Mouse (Mus musculus): ENCODE measurements around the gene 4930442H23Rik.
"Not testable (repeated sequence)": the region's sequence is repeated elsewhere in the genome, so short reads cannot be mapped to it uniquely, and the experiment has no call there.

Gene 4930442H23Rik

GRCm38 (mm10) chr10:81183805-81184204, at the start of gene 4930442H23Rik:
Gene 4930442H23Rik (minus strand): TSS chr10:81183849.
- DNase-seq (ENCODE audit: low spot score): no peak

GRCm38 (mm10) chr10:81233226-81233585, 49.6 kb upstream of the 4930442H23Rik start:
- DNase-seq (ENCODE audit: low spot score): no peak

DNA sequence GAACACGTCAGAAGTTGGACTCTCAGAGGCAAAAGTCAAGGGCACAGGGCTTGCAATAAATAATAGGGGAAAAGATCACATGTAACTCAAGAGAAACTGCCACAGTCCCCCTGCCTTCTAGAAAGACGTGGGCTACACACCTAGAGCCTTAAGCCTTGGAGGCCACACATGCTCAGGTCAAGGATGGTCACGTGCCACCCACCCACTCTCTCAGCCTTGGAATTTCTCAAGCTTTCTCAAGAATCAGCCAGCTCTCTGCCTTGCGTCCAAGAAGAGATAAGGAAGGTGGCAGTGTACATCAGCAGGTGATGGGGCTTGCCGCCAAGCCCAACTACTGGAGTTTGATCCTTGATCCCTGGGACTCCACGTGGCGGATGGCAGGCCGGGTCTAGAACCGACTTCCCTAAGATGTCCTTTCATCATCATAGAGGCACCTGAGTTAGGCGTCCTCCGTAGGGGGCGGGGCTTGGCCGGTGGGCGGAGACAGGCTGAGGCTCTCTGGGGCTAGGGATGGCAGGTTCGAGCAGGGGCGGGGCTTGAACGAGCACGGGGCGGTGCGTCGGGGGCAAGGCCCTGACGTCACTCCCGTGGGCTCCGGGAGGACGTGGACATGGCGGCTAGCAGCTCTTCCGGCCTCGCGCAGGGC, 49.1 kb upstream of the 4930442H23Rik start, which contains the start of gene Zfr2:
TSS of gene Zfr2 (plus strand) at position 576 of the 646 bp plus-strand sequence.
- DNase-seq (ENCODE audit: low spot score): peak; percentile 89

DNA sequence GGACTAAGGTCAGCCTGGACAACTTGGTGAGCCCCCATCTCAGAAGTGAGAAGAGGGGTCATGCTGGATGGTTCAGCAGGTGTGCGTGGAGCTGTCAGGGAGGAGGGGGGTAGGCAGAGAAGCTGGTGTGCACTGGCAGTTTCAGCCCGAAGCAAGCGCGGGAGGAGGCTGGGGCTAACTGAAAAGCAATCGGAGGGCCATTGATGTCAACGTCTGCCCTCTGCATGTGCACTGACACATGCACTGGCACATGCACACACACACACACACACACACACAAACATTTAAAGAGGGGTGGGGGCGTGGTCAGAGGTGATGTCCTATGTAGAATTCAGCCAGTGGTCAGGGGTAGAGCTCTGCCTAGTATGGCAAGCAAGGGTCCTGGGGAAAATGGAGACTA, 47.8 kb upstream of the 4930442H23Rik start:
- DNase-seq (ENCODE audit: low spot score): no peak

- peak; percentile 67 for DNase-seq (ENCODE audit: low spot score)
Observed at GRCm38 (mm10) chr10:81230438-81231332, 47.0 kb upstream of the 4930442H23Rik start, which contains the start of gene Atcay. Gene Atcay (minus strand): TSS chr10:81230833.

DNA sequence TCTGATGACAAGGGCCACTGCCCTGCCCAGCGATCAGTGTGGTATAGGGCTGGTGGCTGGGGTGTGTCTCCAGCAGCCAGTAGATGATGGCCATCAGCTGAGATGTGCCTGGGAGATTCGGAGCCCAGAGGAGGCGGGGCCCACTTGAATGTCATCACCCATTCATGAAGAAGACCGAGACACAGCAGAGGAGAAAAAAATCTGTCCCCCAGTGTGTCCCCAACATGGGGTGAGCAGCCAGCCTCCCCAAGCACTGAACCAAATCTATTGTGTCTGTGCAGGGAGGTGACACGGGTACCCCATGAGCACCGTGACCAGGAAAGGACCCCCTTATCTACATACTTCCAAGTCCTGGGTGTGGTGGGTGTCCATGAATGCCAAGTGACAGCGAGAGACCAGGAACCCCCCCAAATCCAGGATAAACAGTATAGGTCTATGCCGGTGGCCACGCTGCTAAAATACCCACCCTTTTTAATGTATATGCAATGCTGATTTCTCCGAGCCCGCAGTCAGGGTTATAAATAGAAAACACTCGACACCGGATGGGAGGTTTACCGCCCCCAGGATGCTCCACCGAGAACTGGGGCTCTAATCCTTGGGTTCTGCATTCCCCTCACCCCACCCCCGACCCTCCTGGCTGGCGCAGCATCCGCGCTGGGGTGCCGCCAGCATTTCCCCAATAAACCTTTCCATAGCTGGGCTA, 46.2 kb upstream of the 4930442H23Rik start:
- DNase-seq (ENCODE audit: low spot score): no peak

- not testable (repeated sequence) for DNase-seq (ENCODE audit: low spot score)
Observed at GRCm38 (mm10) chr10:81223731-81224130, 40.1 kb upstream of the 4930442H23Rik start.

GRCm38 (mm10) chr10:81221402-81222015, 37.9 kb upstream of the 4930442H23Rik start:
- no peak for DNase-seq (ENCODE audit: low spot score)

DNA sequence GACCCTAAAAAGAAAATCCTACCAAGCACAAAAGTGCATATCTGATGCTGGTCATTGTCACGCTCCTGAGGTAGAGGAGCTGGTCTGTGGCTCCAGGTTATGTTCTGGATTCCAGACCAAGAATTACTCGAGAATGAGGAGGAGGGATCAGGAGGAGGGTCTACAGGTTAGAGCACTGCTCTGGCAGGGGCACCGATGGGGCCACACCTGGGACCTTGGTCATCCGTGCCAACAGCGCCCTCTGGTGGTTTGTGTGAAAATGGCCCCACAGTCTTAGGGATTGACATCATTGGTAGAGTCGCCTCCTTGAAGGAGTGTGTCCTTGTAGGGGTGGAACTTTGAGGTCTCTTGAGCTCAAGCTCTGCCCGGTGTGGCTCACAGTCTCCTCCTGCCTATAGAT, 34.3 kb upstream of the 4930442H23Rik start:
- peak; percentile 65 for DNase-seq (ENCODE audit: low spot score)

GRCm38 (mm10) chr10:81217267-81217666, 33.6 kb upstream of the 4930442H23Rik start:
- DNase-seq (ENCODE audit: low spot score): not testable (repeated sequence)

DNA sequence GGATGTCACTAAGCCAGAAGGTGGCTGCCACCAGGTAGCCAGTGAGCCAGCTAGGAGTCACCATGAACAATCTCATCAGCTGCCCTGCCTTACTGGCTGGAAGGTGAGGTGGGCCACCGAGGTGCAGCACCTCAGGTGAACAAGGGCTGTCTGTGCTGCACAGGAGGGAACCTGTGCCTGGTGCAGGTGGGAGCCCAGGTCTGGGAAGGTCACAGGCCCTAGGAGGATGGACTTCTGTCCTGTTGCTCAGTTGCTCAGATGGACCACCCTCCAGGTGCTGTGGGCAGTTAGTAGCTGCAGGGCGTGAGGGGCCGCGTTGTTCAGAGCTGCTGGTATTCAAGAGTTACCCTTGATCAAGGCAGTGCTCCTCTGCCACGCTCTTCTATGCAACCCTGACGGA, 33.2 kb upstream of the 4930442H23Rik start:
- no peak for DNase-seq (ENCODE audit: low spot score)

DNA sequence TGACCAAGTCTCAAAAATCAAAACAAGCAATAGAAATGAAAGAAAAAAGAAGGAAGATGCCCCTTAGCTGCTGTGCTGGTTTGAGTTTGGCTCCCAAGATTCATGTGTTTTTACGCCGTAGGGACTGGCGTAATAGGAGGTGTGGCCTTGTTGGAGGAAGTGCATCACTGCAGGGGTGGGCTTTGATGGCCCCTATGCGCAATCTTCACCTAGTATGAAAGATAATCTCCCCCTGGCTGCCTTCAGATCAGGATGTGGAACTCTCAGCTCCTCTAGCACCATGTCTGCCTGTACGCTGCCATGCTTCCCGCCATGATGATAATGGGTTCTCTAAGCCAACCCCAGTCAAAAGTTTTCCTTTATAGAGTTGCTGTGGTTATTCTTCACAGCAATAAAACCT, 32.6 kb upstream of the 4930442H23Rik start:
- DNase-seq (ENCODE audit: low spot score): no peak

DNA sequence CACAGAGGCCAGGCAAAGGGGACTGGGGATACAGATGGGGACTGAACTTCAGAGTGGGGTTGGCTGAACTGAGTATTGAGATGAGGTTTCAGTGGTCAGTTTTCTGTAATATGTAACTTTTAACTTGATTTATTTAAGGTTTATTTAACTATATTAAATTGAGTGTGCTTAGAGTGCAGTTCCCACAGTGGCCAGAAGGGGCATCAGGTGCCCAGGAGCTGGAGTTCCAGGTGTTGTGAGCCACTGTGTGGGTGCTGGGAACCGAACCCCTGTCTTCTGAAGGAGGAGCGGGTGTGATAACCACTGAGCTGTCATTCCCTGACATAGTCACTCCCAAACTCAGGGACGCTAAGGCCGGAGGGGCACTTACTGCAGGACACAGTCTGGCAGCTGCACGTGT, 26.5 kb upstream of the 4930442H23Rik start:
- DNase-seq (ENCODE audit: low spot score): no peak

- no peak for DNase-seq (ENCODE audit: low spot score)
Observed at GRCm38 (mm10) chr10:81204137-81204536, 20.5 kb upstream of the 4930442H23Rik start.

- no peak for DNase-seq (ENCODE audit: low spot score)
Observed at GRCm38 (mm10) chr10:81202978-81203720, 19.5 kb upstream of the 4930442H23Rik start.

DNA sequence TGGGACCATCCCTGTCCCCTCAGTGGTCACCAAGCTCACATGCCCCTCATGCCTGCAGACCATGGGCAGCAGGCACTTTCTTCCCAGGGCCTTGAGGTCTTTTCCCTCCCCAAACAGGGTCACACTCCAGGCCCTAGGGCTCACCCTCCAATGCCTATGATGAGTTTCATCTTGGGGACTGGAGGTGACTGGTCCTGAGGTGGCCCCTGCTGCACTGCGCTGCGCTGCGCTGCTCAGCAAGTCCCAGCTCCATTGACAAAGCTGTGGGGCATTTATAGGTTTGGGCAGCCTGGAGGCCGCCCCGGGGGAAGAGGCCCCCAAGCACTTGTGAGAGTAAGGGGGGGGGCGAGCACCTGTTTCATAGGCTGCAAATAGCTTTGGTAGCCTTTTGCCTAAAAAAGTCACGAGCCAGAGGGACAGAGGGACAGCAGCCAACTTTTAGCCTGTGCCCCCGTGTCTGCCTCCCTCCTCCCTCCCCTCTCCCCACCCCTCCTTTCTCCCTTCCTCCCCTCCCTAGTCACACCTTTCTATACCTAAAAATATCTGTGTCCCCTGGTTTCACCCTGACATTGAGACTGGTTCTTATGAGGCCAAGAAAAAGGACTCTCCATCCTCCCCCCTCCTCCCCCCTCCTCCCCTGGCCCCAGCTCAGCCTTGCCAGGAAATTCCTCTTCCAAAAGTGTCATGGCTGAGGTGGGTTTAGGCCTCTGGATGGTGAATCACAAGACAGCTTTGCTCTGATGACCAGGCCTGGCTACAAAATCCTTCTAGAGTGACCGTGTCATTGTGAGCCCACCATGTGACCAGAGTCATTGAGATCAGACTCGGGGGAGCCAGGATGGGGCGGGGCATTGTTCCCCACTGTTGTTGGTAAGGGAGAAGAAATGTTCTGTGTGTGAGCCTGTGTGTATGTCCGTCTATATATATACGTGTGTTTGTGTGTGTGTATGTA, 18.4 kb upstream of the 4930442H23Rik start, which contains the start of gene Nmrk2:
TSS of gene Nmrk2 (minus strand) at position 245 of the 952 bp plus-strand sequence.
- no peak for DNase-seq (ENCODE audit: low spot score)

DNA sequence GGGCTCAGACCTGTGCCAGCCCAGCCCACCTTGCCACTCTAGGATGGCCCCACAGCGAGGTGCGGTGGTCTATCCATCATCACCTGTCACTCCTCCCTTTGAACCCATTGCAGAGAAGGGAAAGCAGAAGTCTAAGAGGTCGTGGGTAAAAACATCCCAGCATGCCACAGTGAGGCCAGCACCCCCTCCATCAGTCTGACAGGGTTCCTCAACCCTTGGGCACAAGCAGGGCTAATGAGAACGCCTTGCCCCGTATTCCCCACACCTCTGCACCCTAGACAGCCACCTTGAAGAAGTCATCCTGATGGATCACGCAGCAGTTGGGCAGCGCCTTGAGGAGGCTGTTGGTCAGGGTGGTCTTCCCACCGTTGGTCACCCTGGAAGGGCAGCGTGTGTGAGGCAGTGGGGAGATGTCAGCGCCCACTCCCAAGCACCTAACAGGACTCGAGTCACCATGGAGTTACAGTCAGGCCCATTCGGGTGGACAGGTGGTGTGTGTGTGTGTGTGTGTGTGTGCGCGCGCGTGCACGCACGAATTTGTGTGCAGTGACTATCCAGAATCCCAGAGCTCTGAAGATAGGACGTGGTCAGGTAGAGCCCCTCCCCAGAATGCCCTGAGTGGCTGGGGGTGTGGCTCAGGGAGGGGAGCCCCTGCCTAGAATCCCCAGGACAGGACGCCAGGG, 17.1 kb upstream of the 4930442H23Rik start:
- DNase-seq (ENCODE audit: low spot score): no peak

GRCm38 (mm10) chr10:81200141-81200540, 16.5 kb upstream of the 4930442H23Rik start:
- no peak for DNase-seq (ENCODE audit: low spot score)

DNA sequence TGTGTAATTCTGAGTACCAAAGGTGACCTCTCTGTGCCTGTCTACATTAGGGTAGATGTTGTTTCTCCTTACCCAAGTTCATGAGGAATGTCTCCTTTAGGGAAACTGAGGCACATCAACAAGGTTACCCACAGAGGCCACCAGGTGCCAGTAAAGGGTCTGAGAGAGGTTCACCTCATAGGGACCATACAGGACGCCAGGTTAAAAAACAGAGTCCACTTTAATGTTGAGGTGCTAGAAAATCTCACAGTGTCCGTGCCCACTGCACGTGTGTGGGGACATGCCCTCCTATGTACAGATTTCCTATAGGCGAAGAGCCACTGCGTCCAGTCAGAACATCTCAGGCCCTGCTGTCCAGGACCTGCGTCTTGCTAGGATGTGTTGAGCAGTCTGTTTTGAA, 15.3 kb upstream of the 4930442H23Rik start:
- DNase-seq (ENCODE audit: low spot score): no peak

All from embryo, embryonic 10.5 days (tissue).